Mouse (Mus musculus): ENCODE results near the gene Pin1. TPM values are rescaled to one million over a fixed set of nuclear protein-coding genes. Genes with fewer than 3 reads are reported as not detected.
"Not testable (repeated sequence)": the region's sequence is repeated elsewhere in the genome, so short reads cannot be mapped to it uniquely, and the experiment has no call there.

The Pin1 gene
- polyA plus RNA-seq (2014; fragmentation: Nextera tagmentation; extraction: Ambion mirVana) = 69.2 and 73.3 TPM in 2 replicates

DNA sequence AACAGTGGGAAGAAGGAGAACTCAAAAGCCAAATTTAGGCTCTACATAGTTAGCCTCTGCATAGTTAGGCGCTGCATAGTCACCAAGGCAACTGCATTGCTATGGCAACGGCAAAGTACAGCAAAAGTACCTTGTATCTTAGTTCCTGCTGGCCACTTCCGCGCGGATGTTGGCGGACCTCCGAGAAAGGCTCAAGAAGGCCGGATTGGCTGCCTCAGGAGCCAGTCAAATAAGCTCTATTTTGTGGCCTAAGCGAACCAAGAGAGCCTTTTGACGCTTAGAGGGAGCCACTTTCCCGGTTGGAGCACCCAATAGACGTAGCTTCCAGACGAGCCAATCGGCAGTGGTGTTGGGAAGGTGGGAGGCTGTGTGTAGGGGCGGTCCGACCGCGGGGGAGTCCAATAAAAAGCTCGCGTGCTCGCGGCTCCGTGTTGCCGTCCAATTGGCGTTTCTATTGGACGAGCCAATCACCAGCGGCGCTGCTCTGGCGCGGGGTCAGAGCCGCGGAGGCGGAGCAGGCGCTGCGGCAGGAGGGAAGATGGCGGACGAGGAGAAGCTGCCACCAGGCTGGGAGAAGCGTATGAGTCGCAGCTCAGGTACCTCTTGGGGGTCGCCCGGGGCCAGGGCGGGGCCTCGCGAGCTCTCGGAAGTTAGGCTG is at the start of gene Pin1:
Gene Pin1, plus strand, starts transcription at position 494 of the 658 bp plus-strand sequence.
- DNase-seq (ENCODE audit: low spot score) (peak; percentile 100), ATAC-seq (peak; percentile 100)
- Histone ChIP-seq H3K4me3 (ENCODE audit: low read depth, low read length) (peak within 1 kb of the TSS; percentile 89), H3K9ac (ENCODE audit: low read length) (peak within 1 kb of the TSS; percentile 85), H3K27me3 (replicated peaks; ENCODE audit: control insufficient read depth, insufficient read depth, low read length) (no peaks in the 10 kb centered on the region), H3K36me3 (ENCODE audit: control insufficient read depth, insufficient read depth, low read length) (peaks cover 47% of the 10 kb centered on the region), H3K27ac (ENCODE audit: low read depth, low read length) (0 out of 2 replicates have a peak within 1 kb of the TSS, but pooled peaks have one; percentile 10), H3K9me3 (replicated peaks; ENCODE audit: control insufficient read depth, low read length) (no peaks in the 10 kb centered on the region), H3K4me1 (ENCODE audit: control insufficient read depth, insufficient read depth, low read length) (peaks cover 10% of the 10 kb centered on the region), H3K4me2 (ENCODE audit: low read length) (peak within 1 kb of the TSS; percentile 78)
- under 1% methylated on average over 45 of the region's 45 CpGs for WGBS

DNA sequence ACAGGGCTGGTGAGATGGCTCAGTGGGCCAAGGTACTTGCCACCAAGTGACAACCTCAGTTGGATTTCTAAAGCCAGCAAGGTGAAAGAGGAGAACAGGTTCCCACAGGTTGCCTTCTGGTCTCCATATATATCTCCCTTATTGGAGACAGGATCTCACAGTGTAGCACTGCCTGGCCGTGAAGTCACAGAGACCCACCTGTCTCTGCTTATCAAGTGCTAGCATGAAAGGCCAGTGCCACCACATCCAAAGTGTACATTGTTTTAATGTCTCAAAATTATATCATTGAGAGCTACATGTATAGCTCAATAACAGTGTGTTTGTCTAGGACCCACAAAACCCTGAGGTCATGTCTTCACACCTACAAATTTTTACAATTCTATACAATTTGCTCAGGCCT is 45.6 kb upstream of the Pin1 start:
- Histone ChIP-seq H3K4me1 (ENCODE audit: control insufficient read depth, insufficient read depth, low read length) (peaks cover 8% of the 10 kb centered on the region), H3K4me2 (ENCODE audit: low read length) (peak overlapping the region; percentile 76), H3K27ac (ENCODE audit: low read depth, low read length) (no peak overlapping the region), H3K27me3 (replicated peaks; ENCODE audit: control insufficient read depth, insufficient read depth, low read length) (no peaks in the 10 kb centered on the region), H3K4me3 (ENCODE audit: low read depth, low read length) (peak overlapping the region; percentile 65; the same call in 1 of the 2 replicates), H3K9me3 (replicated peaks; ENCODE audit: control insufficient read depth, low read length) (0 out of 2 replicates have a peak, but pooled peaks cover 3% of the 10 kb centered on the region), H3K9ac (ENCODE audit: low read length) (peak overlapping the region; percentile 90), H3K36me3 (ENCODE audit: control insufficient read depth, insufficient read depth, low read length) (0 out of 2 replicates have a peak, but pooled peaks cover 7% of the 10 kb centered on the region)
- ATAC-seq = no peak
- DNase-seq (ENCODE audit: low spot score) = no peak
- 97% methylated on average over 1 of the region's 1 CpGs for WGBS

DNA sequence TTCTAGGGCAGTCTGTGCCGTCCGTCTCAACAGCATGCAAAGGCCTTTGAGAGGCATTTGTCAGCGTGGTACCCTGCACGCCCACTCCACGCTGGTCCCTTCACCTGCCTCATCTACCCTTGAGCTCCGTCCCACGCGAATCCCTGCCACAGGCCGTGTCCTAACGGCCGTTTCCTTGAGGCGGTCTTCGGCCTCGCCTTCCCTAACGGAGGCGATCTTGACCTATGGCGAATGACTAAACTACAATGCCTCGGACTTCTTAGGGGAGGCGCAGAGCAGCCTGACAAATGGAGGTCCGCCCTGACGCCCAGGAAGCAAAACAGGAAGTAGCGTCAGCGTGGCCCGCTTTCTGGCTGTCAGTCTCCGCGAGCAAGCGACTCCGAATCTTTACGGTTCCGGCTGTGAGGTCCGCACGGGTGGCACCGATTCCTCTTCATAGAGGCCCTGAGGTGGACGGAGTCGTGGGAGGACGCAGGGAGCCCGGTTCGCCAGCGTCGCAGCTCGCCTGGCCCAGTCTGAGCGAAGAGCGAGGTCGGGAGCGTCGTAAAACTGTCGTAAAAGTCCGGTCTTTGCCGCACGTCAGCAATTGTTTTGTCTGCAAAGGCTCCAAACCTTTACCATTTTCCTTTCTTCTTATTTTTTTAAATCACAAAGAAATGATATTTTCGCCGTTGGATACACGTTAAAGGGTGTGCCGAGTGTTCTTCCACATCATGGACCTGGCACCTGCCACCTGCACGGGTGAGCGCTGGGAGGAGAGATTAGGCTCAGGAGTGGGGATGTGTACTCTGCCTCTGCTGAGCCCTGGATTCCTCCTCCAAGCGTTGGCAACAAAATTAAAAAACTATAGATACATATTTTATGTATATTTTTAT is 44.6 kb upstream of the Pin1 start:
- Histone ChIP-seq H3K4me2 (ENCODE audit: low read length) (peak overlapping the region; percentile 76), H3K36me3 (ENCODE audit: control insufficient read depth, insufficient read depth, low read length) (no peaks in the 10 kb centered on the region), H3K4me1 (ENCODE audit: control insufficient read depth, insufficient read depth, low read length) (peaks cover 8% of the 10 kb centered on the region), H3K9me3 (replicated peaks; ENCODE audit: control insufficient read depth, low read length) (0 out of 2 replicates have a peak, but pooled peaks cover 3% of the 10 kb centered on the region), H3K4me3 (ENCODE audit: low read depth, low read length) (peak overlapping the region; percentile 65), H3K27me3 (replicated peaks; ENCODE audit: control insufficient read depth, insufficient read depth, low read length) (no peaks in the 10 kb centered on the region), H3K27ac (ENCODE audit: low read depth, low read length) (peak overlapping the region; percentile 95), H3K9ac (ENCODE audit: low read length) (peak overlapping the region; percentile 90)
- peak; percentile 97 for DNase-seq (ENCODE audit: low spot score)
- peak; percentile 91 for ATAC-seq
- WGBS = under 1% methylated on average over 57 of the region's 57 CpGs

DNA sequence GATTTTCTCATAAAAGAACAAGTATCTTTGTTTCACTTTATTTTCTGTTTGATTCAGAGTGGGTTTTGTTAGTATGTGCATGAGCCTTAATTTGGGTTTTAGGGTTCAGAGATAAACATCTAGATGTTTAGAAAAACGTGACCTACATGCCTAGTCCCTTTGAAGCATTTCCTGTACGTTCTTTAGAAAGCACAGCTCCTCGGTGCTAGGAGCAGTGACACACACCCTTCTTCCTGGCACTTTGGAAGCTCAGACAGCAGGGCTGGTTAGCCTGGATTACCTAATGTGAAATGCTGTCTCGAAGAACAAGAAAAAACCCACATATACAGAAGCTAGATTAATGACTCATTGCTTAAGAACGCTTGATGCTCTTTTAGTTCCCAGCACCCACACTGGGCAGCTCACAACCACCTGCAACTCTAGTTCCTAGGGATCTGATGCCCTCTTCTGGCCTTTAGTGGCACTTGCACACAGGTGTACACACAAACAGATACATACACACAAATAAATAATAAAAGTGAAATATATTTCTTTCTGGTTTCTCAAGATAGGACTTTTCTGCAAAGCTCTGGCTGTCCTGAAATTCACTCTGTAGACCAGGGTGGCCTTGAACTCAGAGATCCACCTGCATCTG is 41.9 kb upstream of the Pin1 start:
- no peaks in the 10 kb centered on the region for H3K36me3 ChIP-seq (ENCODE audit: control insufficient read depth, insufficient read depth, low read length)
- H3K27ac ChIP-seq (ENCODE audit: low read depth, low read length) = no peak overlapping the region

DNA sequence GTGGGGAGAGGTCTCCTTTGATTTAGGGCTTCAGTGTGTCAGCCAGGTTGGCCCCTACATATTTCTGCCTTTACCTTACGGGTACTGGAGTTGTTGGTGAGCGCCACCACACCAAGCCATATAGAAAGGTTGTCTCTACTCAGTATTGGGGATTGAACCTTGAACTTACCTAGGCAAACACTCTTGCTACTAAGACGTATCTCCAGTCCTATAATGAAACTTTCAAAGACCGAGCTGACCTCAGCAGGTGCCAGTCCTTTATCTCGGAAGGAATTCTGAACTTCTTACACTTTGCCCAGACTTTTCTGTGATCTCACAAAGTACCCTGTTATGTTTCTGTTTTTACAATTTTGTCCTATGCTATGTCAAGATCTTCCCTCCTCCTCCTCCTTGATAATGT is 39.9 kb upstream of the Pin1 start:
- Histone ChIP-seq H3K27me3 (replicated peaks; ENCODE audit: control insufficient read depth, insufficient read depth, low read length) (no peaks in the 10 kb centered on the region), H3K4me1 (ENCODE audit: control insufficient read depth, insufficient read depth, low read length) (no peaks in the 10 kb centered on the region; the same call in 1 of the 2 replicates), H3K9me3 (replicated peaks; ENCODE audit: control insufficient read depth, low read length) (0 out of 2 replicates have a peak, but pooled peaks cover 3% of the 10 kb centered on the region), H3K4me2 (ENCODE audit: low read length) (no peak overlapping the region), H3K36me3 (ENCODE audit: control insufficient read depth, insufficient read depth, low read length) (no peaks in the 10 kb centered on the region; the same call in 1 of the 2 replicates), H3K9ac (ENCODE audit: low read length) (no peak overlapping the region), H3K4me3 (ENCODE audit: low read depth, low read length) (no peak overlapping the region), H3K27ac (ENCODE audit: low read depth, low read length) (no peak overlapping the region)
- ATAC-seq (no peak), DNase-seq (ENCODE audit: low spot score) (no peak)
- 82% methylated on average over 5 of the region's 5 CpGs for WGBS

More for the DNA sequence above, 41.9 kb upstream of the Pin1 start:
- H3K9me3 ChIP-seq (replicated peaks; ENCODE audit: control insufficient read depth, low read length) = 0 out of 2 replicates have a peak, but pooled peaks cover 3% of the 10 kb centered on the region
- no peaks in the 10 kb centered on the region for H3K27me3 ChIP-seq (replicated peaks; ENCODE audit: control insufficient read depth, insufficient read depth, low read length)
- H3K9ac ChIP-seq (ENCODE audit: low read length) = no peak overlapping the region
- no peak for ATAC-seq
- no peak overlapping the region for H3K4me2 ChIP-seq (ENCODE audit: low read length)
- H3K4me1 ChIP-seq (ENCODE audit: control insufficient read depth, insufficient read depth, low read length) = peaks cover 8% of the 10 kb centered on the region
- DNase-seq (ENCODE audit: low spot score) = no peak
- H3K4me3 ChIP-seq (ENCODE audit: low read depth, low read length) = no peak overlapping the region
- 91% methylated on average over 5 of the region's 5 CpGs for WGBS

DNA sequence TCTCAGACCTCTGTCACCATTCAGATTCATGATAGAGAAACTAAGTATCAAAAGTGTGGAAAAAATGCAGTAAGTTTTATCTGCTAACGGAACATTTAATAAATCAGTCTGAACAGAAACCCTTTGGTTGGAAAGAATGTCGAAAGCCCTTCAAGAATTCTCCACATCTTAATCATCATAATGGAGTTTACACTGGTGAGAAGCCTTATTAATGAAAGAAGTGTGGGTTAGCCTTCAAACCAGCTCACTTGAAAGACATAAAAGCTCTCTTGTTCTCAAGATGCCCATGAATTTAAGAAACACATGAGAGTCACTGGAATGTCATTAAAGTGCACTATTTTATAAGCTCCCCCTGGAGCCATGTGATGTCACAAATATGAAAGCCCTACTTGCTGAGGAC is 35.2 kb upstream of the Pin1 start:
- DNase-seq (ENCODE audit: low spot score) = no peak
- Histone ChIP-seq H3K9me3 (replicated peaks; ENCODE audit: control insufficient read depth, low read length) (no peaks in the 10 kb centered on the region), H3K4me3 (ENCODE audit: low read depth, low read length) (no peak overlapping the region), H3K9ac (ENCODE audit: low read length) (no peak overlapping the region), H3K4me1 (ENCODE audit: control insufficient read depth, insufficient read depth, low read length) (no peaks in the 10 kb centered on the region), H3K27me3 (replicated peaks; ENCODE audit: control insufficient read depth, insufficient read depth, low read length) (no peaks in the 10 kb centered on the region), H3K27ac (ENCODE audit: low read depth, low read length) (no peak overlapping the region), H3K36me3 (ENCODE audit: control insufficient read depth, insufficient read depth, low read length) (no peaks in the 10 kb centered on the region; the same call in 1 of the 2 replicates), H3K4me2 (ENCODE audit: low read length) (no peak overlapping the region)
- ATAC-seq = no peak
- WGBS = 82% methylated on average over 2 of the region's 2 CpGs

DNA sequence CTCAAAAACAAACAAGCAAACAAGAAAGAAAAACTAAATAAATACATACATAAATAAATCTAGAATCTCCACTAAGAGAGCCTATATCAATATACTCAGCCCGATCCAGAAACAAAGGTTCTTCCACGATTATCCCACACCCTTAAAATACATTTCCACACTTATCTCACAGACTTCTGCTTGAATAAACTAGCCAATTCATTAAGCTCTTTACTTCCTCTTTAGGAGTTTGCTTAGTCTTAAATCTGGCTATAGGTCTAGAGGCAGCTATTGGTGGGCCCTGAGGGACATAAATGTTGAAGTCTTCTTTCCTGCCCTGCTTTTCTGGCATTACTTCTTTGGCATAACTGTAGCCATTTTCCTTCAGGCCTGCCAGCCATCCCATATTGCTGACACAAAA is 20.6 kb upstream of the Pin1 start:
- Histone ChIP-seq H3K9ac (ENCODE audit: low read length) (no peak overlapping the region), H3K4me2 (ENCODE audit: low read length) (no peak overlapping the region), H3K27ac (ENCODE audit: low read depth, low read length) (no peak overlapping the region), H3K9me3 (replicated peaks; ENCODE audit: control insufficient read depth, low read length) (no peaks in the 10 kb centered on the region), H3K36me3 (ENCODE audit: control insufficient read depth, insufficient read depth, low read length) (no peaks in the 10 kb centered on the region), H3K4me3 (ENCODE audit: low read depth, low read length) (no peak overlapping the region), H3K27me3 (replicated peaks; ENCODE audit: control insufficient read depth, insufficient read depth, low read length) (no peaks in the 10 kb centered on the region), H3K4me1 (ENCODE audit: control insufficient read depth, insufficient read depth, low read length) (no peaks in the 10 kb centered on the region)
- ATAC-seq = no peak
- WGBS = 92% methylated on average over 2 of the region's 2 CpGs
- DNase-seq (ENCODE audit: low spot score) = no peak

DNA sequence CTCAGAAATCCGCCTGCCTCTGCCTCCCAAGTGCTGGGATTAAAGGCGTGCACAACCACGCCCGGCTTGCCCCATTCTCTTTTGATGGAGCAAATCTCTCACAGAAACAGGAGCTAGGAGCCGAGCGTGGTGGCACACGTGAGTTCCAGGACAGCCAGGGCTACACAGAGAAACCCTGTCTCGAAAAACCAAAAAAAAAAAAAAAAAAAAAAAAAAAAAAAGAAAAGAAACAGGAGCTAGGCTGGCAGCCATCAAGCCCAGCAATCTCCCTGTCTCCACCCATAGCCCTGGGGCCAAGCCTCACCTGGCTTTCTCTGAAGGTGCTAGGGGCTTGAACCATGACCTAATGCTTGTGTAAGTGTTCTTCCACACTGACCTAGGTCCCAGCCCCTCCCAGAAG is 16.2 kb upstream of the Pin1 start:
- DNase-seq (ENCODE audit: low spot score); H3K4me2 ChIP-seq (ENCODE audit: low read length); H3K4me1 ChIP-seq (ENCODE audit: control insufficient read depth, insufficient read depth, low read length); H3K9ac ChIP-seq (ENCODE audit: low read length); H3K4me3 ChIP-seq (ENCODE audit: low read depth, low read length); H3K27me3 ChIP-seq (replicated peaks; ENCODE audit: control insufficient read depth, insufficient read depth, low read length); H3K27ac ChIP-seq (ENCODE audit: low read depth, low read length); H3K9me3 ChIP-seq (replicated peaks; ENCODE audit: control insufficient read depth, low read length); ATAC-seq: not testable (repeated sequence)
- H3K36me3 ChIP-seq (ENCODE audit: control insufficient read depth, insufficient read depth, low read length) = peaks cover 21% of the 10 kb centered on the region
- 92% methylated on average over 8 of the region's 8 CpGs for WGBS
